Mouse (Mus musculus) CH12.LX (cell line): Measurements from ENCODE around the gene Hnrnph2. TPM values are rescaled to one million over a fixed set of nuclear protein-coding genes. Genes with fewer than 3 reads are reported as not detected.

Experiments
- DNase-seq: peaks from one replicate; pipeline ENCODE4 v3.0.0-alpha.2; 2013; ENCODE audit errors: extremely low read depth
- H3K27ac ChIP-seq: 2 replicates; pipeline ENCODE4 v1.5.1; 2012; ENCODE audit warnings: low read depth, mild to moderate bottlenecking, control low read depth, moderate library complexity; ENCODE audit not compliant: insufficient read depth
- H3K27me3 ChIP-seq: replicated peaks from 2 replicates; pipeline ENCODE3; 2012; ENCODE audit warnings: inconsistent platforms
- H3K36me3 ChIP-seq, 2 experiments: replicated peaks in 1 of 2; 2 replicates each; pipeline versions ENCODE3 to v1.6.1; 2012; ENCODE audit warnings: inconsistent platforms in 1 of 2, low read length in 1 of 2, mild to moderate bottlenecking in 1 of 2, mixed read lengths in 1 of 2, moderate library complexity in 1 of 2; ENCODE audit not compliant: control insufficient read depth in 1 of 2, insufficient read depth in 1 of 2
- H3K4me1 ChIP-seq, 2 experiments: 2 replicates each; pipeline ENCODE4 v1.6.1; 2012; ENCODE audit warnings: inconsistent platforms in 1 of 2, moderate library complexity in 1 of 2; ENCODE audit not compliant: insufficient read depth in 2 of 2, control insufficient read depth in 1 of 2
- H3K4me2 ChIP-seq: 2 replicates; pipeline ENCODE4 v1.6.1; 2012; ENCODE audit warnings: low read depth, mild to moderate bottlenecking, control low read depth; ENCODE audit not compliant: poor library complexity, insufficient read depth, severe bottlenecking
- H3K4me3 ChIP-seq, 3 experiments: fragments of 150-350 bp in 1 of 3; sonication (generic) in 1 of 3; replicated peaks in 1 of 3; 2 replicates each; pipeline versions ENCODE3 to v1.5.1; 2011 to 2012; ENCODE audit warnings: low read depth in 2 of 3, low read length in 2 of 3, mild to moderate bottlenecking in 2 of 3, moderate library complexity in 2 of 3, control low read depth in 1 of 3, improper control_type of control experiment in 1 of 3, inconsistent platforms in 1 of 3, mixed read lengths in 1 of 3; ENCODE audit not compliant: poor library complexity in 1 of 3
- H3K79me2 ChIP-seq: replicated peaks from 2 replicates; pipeline ENCODE4 v1.6.1; 2012; ENCODE audit warnings: mild to moderate bottlenecking, moderate library complexity; ENCODE audit not compliant: control insufficient read depth, poor library complexity, insufficient read depth, severe bottlenecking; ENCODE audit errors: extremely low read depth
- H3K9ac ChIP-seq: 2 replicates; pipeline ENCODE4 v1.6.1; 2012; ENCODE audit warnings: low read depth, mild to moderate bottlenecking, control low read depth, moderate library complexity; ENCODE audit not compliant: insufficient read depth
- H3K9me3 ChIP-seq: replicated peaks from 2 replicates; pipeline ENCODE3; 2012; ENCODE audit warnings: low read length, inconsistent platforms, mixed read lengths
- BHLHE40 ChIP-seq: IDR thresholded peaks from 2 replicates; pipeline ENCODE4 v1.6.1; 2011; ENCODE audit warnings: mild to moderate bottlenecking, low read depth, low read length, improper control_type of control experiment
- CHD1 ChIP-seq: IDR thresholded peaks from 2 replicates; pipeline ENCODE4 v1.6.1; 2012; ENCODE audit warnings: low read depth, low read length, improper control_type of control experiment, inconsistent platforms
- CHD2 ChIP-seq: IDR thresholded peaks from 2 replicates; pipeline ENCODE4 v1.6.1; 2011; ENCODE audit warnings: low read length, improper control_type of control experiment
- CTCF ChIP-seq, 2 experiments: IDR thresholded peaks in 1 of 2; conservative IDR thresholded peaks in 1 of 2; 2 replicates each; pipeline ENCODE4 v1.5.1; 2011 to 2012; ENCODE audit warnings: low read depth in 2 of 2, low read length in 2 of 2, improper control_type of control experiment in 1 of 2, inconsistent platforms in 1 of 2, mild to moderate bottlenecking in 1 of 2, moderate library complexity in 1 of 2
- E2F4 ChIP-seq: IDR thresholded peaks from 2 replicates; pipeline ENCODE4 v1.6.1; 2011; ENCODE audit warnings: low read depth, low read length, improper control_type of control experiment; ENCODE audit not compliant: insufficient replicate concordance
- ELF1 ChIP-seq: IDR thresholded peaks from 2 replicates; pipeline ENCODE4 v1.6.1; 2014; ENCODE audit warnings: low read depth, mild to moderate bottlenecking, inconsistent platforms, low read length, improper control_type of control experiment
- EP300 ChIP-seq: IDR thresholded peaks from 2 replicates; pipeline ENCODE4 v1.6.1; 2011; ENCODE audit warnings: low read length, improper control_type of control experiment
- ETS1 ChIP-seq: conservative IDR thresholded peaks from 2 replicates; pipeline ENCODE4 v1.6.1; 2012; ENCODE audit warnings: low read depth, mild to moderate bottlenecking, inconsistent platforms, low read length, improper control_type of control experiment, moderate library complexity
- HCFC1 ChIP-seq: IDR thresholded peaks from 2 replicates; pipeline ENCODE4 v1.6.1; 2012; ENCODE audit warnings: low read depth, mild to moderate bottlenecking, inconsistent platforms, low read length, improper control_type of control experiment
- IRF4 ChIP-seq: IDR thresholded peaks from 2 replicates; pipeline ENCODE4 v1.6.1; 2014; ENCODE audit warnings: low read depth, mild to moderate bottlenecking, inconsistent platforms, low read length, improper control_type of control experiment
- JUND ChIP-seq: conservative IDR thresholded peaks from 2 replicates; pipeline ENCODE4 v1.6.1; 2011; ENCODE audit warnings: low read depth, low read length, improper control_type of control experiment
- KAT2A ChIP-seq: IDR thresholded peaks from 2 replicates; pipeline ENCODE4 v1.6.1; 2012; ENCODE audit warnings: low read length, improper control_type of control experiment, inconsistent platforms; ENCODE audit not compliant: insufficient replicate concordance
- MAFK ChIP-seq: IDR thresholded peaks from 2 replicates; pipeline ENCODE4 v1.6.1; 2011; ENCODE audit warnings: low read length, improper control_type of control experiment; ENCODE audit not compliant: insufficient replicate concordance
- MAX ChIP-seq: IDR thresholded peaks from 2 replicates; pipeline ENCODE4 v1.6.1; 2011; ENCODE audit warnings: low read length, improper control_type of control experiment
- MXI1 ChIP-seq: IDR thresholded peaks from 2 replicates; pipeline ENCODE4 v1.6.1; 2011; ENCODE audit warnings: mild to moderate bottlenecking, low read depth, low read length, improper control_type of control experiment
- MYC ChIP-seq: IDR thresholded peaks from 2 replicates; pipeline ENCODE4 v1.6.1; 2011; ENCODE audit warnings: low read depth, mild to moderate bottlenecking, improper control_type of control experiment, low read length
- NRF1 ChIP-seq: IDR thresholded peaks from 2 replicates; pipeline ENCODE4 v1.6.1; 2014; ENCODE audit warnings: low read depth, mild to moderate bottlenecking, inconsistent platforms, low read length, improper control_type of control experiment, moderate library complexity
- PAX5 ChIP-seq: IDR thresholded peaks from 2 replicates; pipeline ENCODE4 v1.6.1; 2012; ENCODE audit warnings: low read length, inconsistent platforms, mixed read lengths
- POLR2A ChIP-seq: IDR thresholded peaks from 2 replicates; pipeline ENCODE4 v1.6.1; 2011; ENCODE audit warnings: low read depth, mild to moderate bottlenecking, improper control_type of control experiment, low read length
- POLR2AphosphoS2 ChIP-seq: IDR thresholded peaks from 2 replicates; pipeline ENCODE4 v1.6.1; 2011; ENCODE audit warnings: low read depth, low read length, improper control_type of control experiment
- RAD21 ChIP-seq: IDR thresholded peaks from 2 replicates; pipeline ENCODE4 v1.6.1; 2011; ENCODE audit warnings: low read depth, mild to moderate bottlenecking, low read length, improper control_type of control experiment, moderate library complexity
- RCOR1 ChIP-seq: conservative IDR thresholded peaks from 2 replicates; pipeline ENCODE4 v1.6.1; 2012; ENCODE audit warnings: low read depth, mild to moderate bottlenecking, inconsistent platforms, low read length, improper control_type of control experiment
- SIN3A ChIP-seq: IDR thresholded peaks from 2 replicates; pipeline ENCODE4 v1.6.1; 2012; ENCODE audit warnings: low read length, improper control_type of control experiment, inconsistent platforms
- SMC3 ChIP-seq: IDR thresholded peaks from 2 replicates; pipeline ENCODE4 v1.6.1; 2011; ENCODE audit warnings: low read depth, low read length, improper control_type of control experiment
- TBP ChIP-seq: conservative IDR thresholded peaks from 2 replicates; pipeline ENCODE4 v1.6.1; 2011; ENCODE audit warnings: low read depth, low read length, improper control_type of control experiment
- TCF12 ChIP-seq: IDR thresholded peaks from 2 replicates; pipeline ENCODE4 v1.6.1; 2014; ENCODE audit warnings: low read depth, mild to moderate bottlenecking, inconsistent platforms, low read length, improper control_type of control experiment
- USF1 ChIP-seq: IDR thresholded peaks from 2 replicates; pipeline ENCODE4 v1.6.1; 2014; ENCODE audit warnings: low read depth, mild to moderate bottlenecking, inconsistent platforms, low read length, improper control_type of control experiment
- USF2 ChIP-seq: conservative IDR thresholded peaks from 2 replicates; pipeline ENCODE4 v1.6.1; 2011; ENCODE audit warnings: low read depth, low read length, improper control_type of control experiment
- ZC3H11A ChIP-seq: IDR thresholded peaks from 2 replicates; pipeline ENCODE4 v1.6.1; 2012; ENCODE audit warnings: low read depth, mild to moderate bottlenecking, inconsistent platforms, low read length, improper control_type of control experiment
- ZKSCAN1 ChIP-seq: IDR thresholded peaks from 2 replicates; pipeline ENCODE4 v1.6.1; 2012; ENCODE audit warnings: low read depth, inconsistent platforms, low read length, improper control_type of control experiment, borderline replicate concordance
- ZMIZ1 ChIP-seq: IDR thresholded peaks from 2 replicates; pipeline ENCODE4 v1.6.1; 2012; ENCODE audit warnings: low read depth, mild to moderate bottlenecking, inconsistent platforms, low read length, improper control_type of control experiment
- ZNF384 ChIP-seq: IDR thresholded peaks from 2 replicates; pipeline ENCODE4 v1.6.1; 2012; ENCODE audit warnings: low read depth, low read length, improper control_type of control experiment, inconsistent platforms
- dilution Hi-C: fragments of 300-500 bp; cut with MboI; formaldehyde crosslinking; loops from 2 replicates; pipeline ENCODE4 v1.14.3; 2020; ENCODE audit warnings: low sequenced_read_pairs; ENCODE audit not compliant: extremely low pct_unique_long_range_greater_than_20kb, extremely low pct_ligation_motif_present
- in situ Hi-C: fragments of 300-500 bp; cut with MboI; formaldehyde crosslinking; loops from 3 replicates; pipeline ENCODE4 v1.14.3; 2019; ENCODE audit warnings: low sequenced_read_pairs, low pct_ligation_motif_present, low pct_unique_long_range_greater_than_20kb, mixed read lengths
- polyA plus RNA-seq: library from polyadenylated mRNA; unstranded; fragments of >175 nt; gene quantifications from 2 replicates; pipeline ENCODE4 v1.2.1, GENCODE M21; 2012; ENCODE audit warnings: low read depth; ENCODE audit not compliant: insufficient read length
- total RNA-seq, 2 experiments: library from RNA; depleted of rRNA; stranded (reverse); fragments of 300-350 nt in 1 of 2; fragments of >200 nt in 1 of 2; gene quantifications; 2 replicates each; pipeline ENCODE4 v1.2.3; 2012 to 2014

Hnrnph2 gene
- total and polyA plus RNA-seq, 3 experiments = 38.2 to 70.0 (median 57.3) TPM

DNA sequence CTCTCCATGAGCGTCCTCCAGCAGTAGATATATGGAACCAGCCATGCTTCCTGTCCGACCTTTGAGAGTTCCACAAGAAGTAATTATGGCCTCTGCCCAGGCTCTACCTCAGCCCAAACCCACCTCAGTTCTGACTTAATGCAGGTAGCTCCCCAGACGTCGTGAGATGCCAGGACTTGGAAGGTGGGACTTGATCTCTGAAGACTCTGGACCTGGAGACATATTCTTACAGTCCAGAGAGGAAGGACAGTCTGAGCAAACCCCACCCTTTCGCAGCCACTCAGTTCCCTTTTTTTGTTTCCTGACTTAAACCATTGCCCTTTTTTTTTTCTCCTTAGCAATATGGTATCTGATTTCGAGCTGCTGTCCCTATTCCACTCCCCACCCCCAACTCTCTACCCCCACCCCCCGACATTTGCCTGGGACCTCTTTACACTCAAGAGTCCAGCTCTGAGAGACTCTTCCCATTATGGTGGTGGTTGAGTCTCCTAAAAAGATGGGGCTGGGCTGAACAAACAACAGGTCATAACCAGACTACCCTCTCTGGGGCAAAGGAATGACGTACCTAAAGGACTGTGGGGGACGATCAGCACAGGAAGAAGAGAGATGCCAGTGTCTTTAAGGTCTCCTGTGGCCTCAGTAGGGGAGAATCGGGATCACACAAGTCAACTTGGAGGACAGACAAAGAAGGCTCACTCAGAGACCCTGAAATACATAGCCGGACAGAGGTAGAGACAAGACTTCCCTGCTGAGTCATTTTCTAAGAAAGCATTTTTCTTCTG lies 17.9 kb upstream of the Hnrnph2 start, which contains the start of gene Btk (continued):
- TF ChIP-seq USF1 (no peak), SIN3A (0 out of 2 replicates have a peak, but pooled peaks have one; percentile 19), E2F4 (no peak), ZNF384 (peak; percentile 87), HCFC1 (peak; percentile 22; the same call in 1 of the 2 replicates), ZC3H11A (no peak), BHLHE40 (no peak), KAT2A (no peak), MAFK (no peak)

DNA sequence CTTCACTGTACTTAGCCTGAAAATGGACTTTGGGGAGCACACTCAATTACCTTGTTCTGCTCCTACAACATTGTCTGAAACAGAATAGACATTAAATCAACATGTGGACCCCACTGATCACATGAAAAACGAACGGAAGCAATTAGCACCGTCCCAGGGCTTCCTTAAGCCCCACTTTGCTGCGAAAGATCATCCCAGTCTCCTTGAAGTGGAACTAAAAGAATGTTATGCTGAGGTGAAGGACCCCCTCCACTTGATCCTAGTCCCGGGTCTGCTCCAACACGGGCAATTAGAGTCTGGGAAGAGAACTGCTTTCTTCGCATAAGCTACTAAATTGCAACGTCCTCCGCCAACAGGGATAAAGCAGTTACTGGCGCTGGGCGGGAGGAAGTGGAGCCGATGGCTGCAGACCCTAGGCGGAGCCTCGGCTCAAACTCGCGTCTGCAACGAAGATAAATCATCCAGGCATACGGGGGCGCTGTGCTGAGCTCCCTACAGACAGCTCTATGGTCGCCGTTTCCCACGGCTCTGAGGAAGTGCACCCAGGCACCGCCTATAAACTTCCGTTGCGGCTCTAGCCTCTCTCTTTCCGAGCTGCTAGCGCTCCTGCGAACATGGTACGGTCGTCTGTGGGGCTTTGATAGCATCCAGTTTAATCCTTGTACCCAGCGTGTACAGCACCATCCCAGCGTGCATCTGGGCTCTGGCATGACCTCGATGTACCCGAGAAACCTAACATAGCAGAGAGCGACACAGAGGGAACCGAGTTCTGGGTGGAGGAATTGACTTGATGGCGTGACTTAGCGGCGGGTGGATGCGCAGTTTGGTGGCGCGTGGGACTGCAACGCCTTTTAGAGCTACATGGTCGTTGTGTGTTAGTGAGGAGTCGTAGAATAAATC lies 15.6 kb upstream of the Hnrnph2 start, which contains the start of gene Rpl36a:
Gene Rpl36a, plus strand, starts transcription at position 552 of the 900 bp plus-strand sequence.
- dilution Hi-C loops = no loop called here
- in situ Hi-C loops = no loop called here
- TF ChIP-seq PAX5 (no peak), E2F4 (no peak), RCOR1 (no peak), CHD2 (no peak), ELF1 (peak; percentile 80), MYC (peak; percentile 98), BHLHE40 (no peak), POLR2AphosphoS2 (peak; percentile 86; the same call in 1 of the 2 replicates), KAT2A (peak; percentile 70; the same call in 1 of the 2 replicates), POLR2A (peak; percentile 99), USF1 (no peak), ZMIZ1 (peak; percentile 94), MXI1 (peak; percentile 77), SIN3A (peak; percentile 39; the same call in 1 of the 2 replicates), MAFK (no peak), USF2 (no peak), SMC3 (no peak), CHD1 (no peak; the same call in 1 of the 2 replicates), ZNF384 (no peak), RAD21 (no peak), IRF4 (no peak), ZC3H11A (no peak), HCFC1 (peak; percentile 85), TBP (peak; percentile 97), MAX (peak; percentile 91), CTCF (conservative IDR thresholded peaks at IDR 0.05 in 1 of 2, IDR thresholded peaks at IDR 0.05 in 1 of 2; ENCODE audit: low read depth in 2 of 2, low read length in 2 of 2) (peak; percentile 25 to 68; a peak in 3 of 4 replicates), EP300 (no peak), ETS1 (no peak; the same call in 1 of the 2 replicates), ZKSCAN1 (no peak), JUND (no peak), TCF12 (peak; percentile 91), NRF1 (no peak; the same call in 1 of the 2 replicates)

More for the DNA sequence above, 15.6 kb upstream of the Hnrnph2 start, which contains the start of gene Rpl36a:
- H3K9me3 ChIP-seq = no peaks in the 10 kb centered on the region
- H3K4me3 ChIP-seq = peak within 1 kb of the TSS; percentile 72 to 91 (median 80)
- H3K36me3 ChIP-seq = peaks cover 13 to 14% of the 10 kb centered on the region in 2 experiments
- H3K27ac ChIP-seq = peak within 1 kb of the TSS; percentile 85
- peak within 1 kb of the TSS; percentile 78 for H3K4me2 ChIP-seq
- peaks cover 37% of the 10 kb centered on the region for H3K79me2 ChIP-seq
- H3K27me3 ChIP-seq = no peaks in the 10 kb centered on the region
- H3K4me1 ChIP-seq = peaks cover 0 to 7% of the 10 kb centered on the region in 2 experiments; a peak in 1 of 4 replicates
- DNase-seq = peak; percentile 89
- H3K9ac ChIP-seq = peak within 1 kb of the TSS; percentile 90
